Mouse (Mus musculus) adrenal gland, adult 8-10 months (tissue): ENCODE results near the gene Pigx. TPM values are rescaled to one million over a fixed set of nuclear protein-coding genes. Genes with fewer than 3 reads are reported as not detected.

Experiments
- DNase-seq: peaks from one replicate; pipeline ENCODE4 v3.0.0; 2022
- total RNA-seq, 4 experiments: library from RNA; stranded (reverse); gene quantifications; 2 replicates each; pipeline ENCODE4 v1.2.4; 2022

Pigx gene
- total RNA-seq, 4 experiments from 2014 or later: 25.3 to 39.8 (median 33.4) TPM

- DNase-seq: no peak
These were observed 40.7 kb downstream of the Pigx start for GRCm38 (mm10) chr16:32058817-32059216.

- DNase-seq: no peak
These were observed 57.2 kb downstream of the Pigx start for GRCm38 (mm10) chr16:32042367-32042766.

Other genes starting within 250 kb of the Pigx start
- gene Meltf, start 220.9 kb downstream of the Pigx start, total RNA-seq: not detected
- 1 to 10 TPM in 2 of 4 experiments, under 1 TPM in 2; 0.66 to 2.1 (median 1.2) TPM for gene Pigz, start 165.9 kb downstream of the Pigx start, total RNA-seq
- gene 0610012G03Rik, start 151.2 kb downstream of the Pigx start, total RNA-seq: 10 to 100 TPM; 29.1 to 39.8 (median 35.2) TPM
- 10 to 100 TPM; 54.1 to 65.4 (median 62.4) TPM for gene Ncbp2, start 151.2 kb downstream of the Pigx start, total RNA-seq
- gene Senp5, start 96.5 kb downstream of the Pigx start, total RNA-seq: 10 to 100 TPM; 23.8 to 28.2 (median 25.8) TPM
- 10 to 100 TPM; 54.5 to 62.5 (median 60.6) TPM for gene Pak2, start 20.4 kb downstream of the Pigx start, total RNA-seq
- 10 to 100 TPM; 10.3 to 19.0 (median 14.6) TPM for gene Cep19, start 60 bp upstream of the Pigx start, total RNA-seq
- gene Nrros, start 65.9 kb upstream of the Pigx start, total RNA-seq: 1 to 10 TPM; 5.5 to 9.9 (median 8.4) TPM
- not detected for gene Bex6, start 80.1 kb upstream of the Pigx start, total RNA-seq
- gene Fbxo45, start 147.4 kb upstream of the Pigx start, total RNA-seq: 10 to 100 TPM; 16.8 to 20.1 (median 19.2) TPM
- 10 to 100 TPM; 13.0 to 17.8 (median 14.9) TPM for gene Wdr53, start 147.5 kb upstream of the Pigx start, total RNA-seq
- not detected for gene Smco1, start 171.7 kb upstream of the Pigx start, total RNA-seq
- 10 to 100 TPM; 24.5 to 30.2 (median 26.0) TPM for gene Rnf168, start 177.7 kb upstream of the Pigx start, total RNA-seq
- gene Ubxn7, start 232.5 kb upstream of the Pigx start, total RNA-seq: 10 to 100 TPM; 58.8 to 79.6 (median 69.9) TPM